Mouse (Mus musculus) heart, adult 9 months (tissue): Measurements from ENCODE around the gene Dazap1.
"Not testable (repeated sequence)": the region's sequence is repeated elsewhere in the genome, so short reads cannot be mapped to it uniquely, and the experiment has no call there.

ENCODE experiments used
- DNase-seq, 2 experiments: peaks; one replicate each; pipeline ENCODE4 v3.0.0; 2022; ENCODE audit warnings: low spot score in 2 of 2

Dazap1 gene

DNA sequence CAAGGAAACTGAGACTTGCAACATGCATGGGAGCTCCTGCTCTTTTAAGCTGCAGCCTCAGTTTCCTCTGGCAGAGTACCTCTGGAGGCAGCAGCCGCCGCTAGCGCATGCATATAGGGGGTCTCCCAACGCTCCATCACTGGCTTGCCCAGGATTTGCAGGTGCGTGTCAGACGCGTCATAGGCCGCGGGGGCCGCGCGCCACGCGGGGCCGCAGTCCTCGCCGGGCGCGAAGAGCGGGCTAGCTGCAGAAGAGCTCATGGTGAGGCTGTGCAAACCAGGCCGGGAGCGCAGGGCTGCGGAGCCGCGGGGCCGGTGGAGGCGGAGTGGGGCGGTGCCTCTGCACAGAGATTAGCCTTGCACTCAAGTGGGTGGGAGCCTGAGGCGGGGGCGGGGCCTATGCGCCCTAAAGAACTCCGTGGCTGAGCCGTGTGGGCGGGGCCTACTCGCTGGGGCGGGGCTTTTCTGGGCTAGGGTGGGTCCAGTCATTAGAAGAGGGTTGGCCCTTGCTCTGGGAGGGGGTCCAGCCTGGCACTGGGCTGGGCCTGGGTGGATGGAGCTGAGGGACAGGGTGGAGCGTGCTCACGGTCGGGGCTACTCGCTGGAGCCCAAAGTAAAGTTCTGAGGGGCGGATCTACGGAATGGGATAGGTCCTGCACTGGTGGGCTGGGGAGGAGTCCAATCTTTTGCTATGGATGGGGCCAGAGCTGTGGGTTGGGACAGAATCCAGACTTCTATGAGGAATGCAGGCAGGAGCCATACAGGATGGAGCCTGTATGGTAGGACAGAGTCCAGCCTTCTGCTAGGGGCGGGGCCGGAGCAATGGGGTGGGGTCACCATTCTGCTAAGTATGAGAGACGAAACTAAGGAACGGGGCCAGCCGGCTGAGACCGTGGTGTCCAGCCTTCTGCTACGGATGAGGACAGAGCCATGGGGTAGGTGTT lies at the start of gene Dazap1, which contains the start of gene Gamt:
Gene Dazap1, plus strand, starts transcription at position 845 of the 943 bp plus-strand sequence.
Gene Gamt, minus strand, starts transcription at position 371 of the 943 bp plus-strand sequence.
- peak; percentile 97 for DNase-seq

DNA sequence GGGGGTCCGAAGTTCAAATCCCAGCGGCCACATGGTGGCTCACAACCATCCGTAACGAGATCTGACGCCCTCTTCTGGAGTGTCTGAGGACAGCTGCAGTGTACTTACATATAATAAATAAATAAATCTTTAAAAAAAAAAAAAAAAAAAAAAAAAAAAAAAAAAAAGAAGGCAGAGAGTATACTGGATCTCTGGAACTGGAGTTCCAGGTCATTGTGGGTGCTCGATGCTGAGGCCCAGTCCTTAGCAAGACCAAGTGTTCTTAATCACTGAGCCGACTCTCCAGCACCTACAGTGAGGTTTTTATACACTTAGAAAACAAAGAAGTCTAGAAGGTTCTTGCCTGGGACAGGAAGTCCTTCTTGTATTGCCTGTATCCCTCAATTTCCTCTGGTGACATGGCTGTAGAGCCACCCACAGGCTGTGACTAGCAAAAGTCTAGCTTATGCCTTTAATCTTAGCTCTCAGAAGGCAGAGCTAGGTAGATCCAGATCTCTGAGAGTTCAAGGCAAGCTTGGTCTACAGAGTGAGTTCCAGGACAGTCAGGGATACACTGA lies 49.7 kb upstream of the Dazap1 start:
- not testable (repeated sequence) for DNase-seq

DNA sequence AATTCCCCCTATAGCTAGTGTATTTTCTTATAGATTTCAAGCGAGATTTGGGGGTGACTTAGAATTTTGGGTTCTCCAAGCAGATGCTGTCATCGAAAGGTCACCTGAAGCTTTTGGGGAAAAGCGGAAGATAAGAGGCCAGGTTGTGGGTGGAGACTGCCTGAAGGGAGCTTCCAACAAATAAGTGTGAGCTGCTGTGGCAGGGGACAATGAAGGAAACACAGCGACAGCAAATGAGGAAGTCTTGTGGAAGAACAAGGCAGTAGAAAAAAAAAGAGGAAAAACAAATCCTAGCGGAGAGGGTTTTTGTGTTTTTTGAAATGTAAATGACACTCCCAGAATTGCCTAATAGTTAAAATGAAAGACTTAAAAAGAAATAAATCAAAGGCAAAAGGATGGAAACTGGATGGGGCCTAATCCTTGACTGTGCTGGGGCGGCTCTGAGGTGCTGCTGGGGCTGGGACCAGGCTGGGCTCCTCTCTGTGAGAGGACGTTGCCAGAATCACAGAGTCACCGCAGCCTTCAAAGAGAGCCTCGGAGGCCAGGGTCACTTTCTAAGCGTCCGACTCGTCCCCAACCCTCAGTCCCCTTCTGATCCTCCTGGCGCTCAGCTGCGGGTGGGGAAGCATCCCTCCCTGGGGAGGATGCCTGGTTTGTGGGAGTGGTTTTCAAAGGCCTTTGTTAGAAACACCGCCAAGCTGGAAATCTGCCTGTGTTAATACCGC lies 46.1 kb upstream of the Dazap1 start:
- no peak for DNase-seq

DNA sequence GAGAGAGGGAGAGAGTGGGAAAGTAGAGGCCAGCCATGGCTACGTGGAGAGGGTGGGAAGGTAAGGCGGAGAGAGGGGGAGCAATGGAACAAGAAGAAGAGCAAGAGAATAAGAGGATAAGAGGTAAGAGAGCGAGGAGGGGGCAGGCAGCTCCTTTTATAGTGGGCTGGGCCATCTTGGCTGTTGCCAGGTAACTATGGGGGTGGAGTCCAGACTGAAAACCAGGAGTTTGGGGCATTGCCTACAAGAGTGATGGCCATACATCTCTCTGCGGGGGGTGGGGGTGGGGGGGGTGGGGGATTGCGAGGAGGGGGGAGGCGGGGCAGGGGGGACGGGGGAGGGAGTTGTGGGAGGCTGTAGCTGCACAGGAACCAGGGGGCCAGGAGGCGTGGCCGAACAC lies 40.6 kb upstream of the Dazap1 start:
- no peak for DNase-seq

DNA sequence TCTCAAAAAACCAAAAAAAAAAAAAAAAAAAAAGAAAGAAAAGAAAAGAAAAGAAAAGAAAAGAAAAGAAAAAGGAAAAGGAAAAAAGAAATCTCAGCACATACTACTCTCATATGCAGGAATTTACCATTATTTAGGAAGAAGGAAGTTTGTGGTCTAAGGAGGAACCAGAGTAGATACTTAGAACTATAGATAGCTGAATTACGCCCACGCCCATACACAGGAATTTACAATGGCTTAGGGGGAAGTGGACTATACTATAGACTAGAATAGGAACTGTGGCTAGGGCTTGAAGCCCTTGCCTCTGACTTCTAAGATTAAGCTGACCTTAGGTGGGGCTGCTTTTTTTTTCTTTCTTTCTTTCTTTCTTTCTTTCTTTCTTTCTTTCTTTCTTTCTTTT lies 38.1 kb upstream of the Dazap1 start:
- DNase-seq = not testable (repeated sequence)

DNA sequence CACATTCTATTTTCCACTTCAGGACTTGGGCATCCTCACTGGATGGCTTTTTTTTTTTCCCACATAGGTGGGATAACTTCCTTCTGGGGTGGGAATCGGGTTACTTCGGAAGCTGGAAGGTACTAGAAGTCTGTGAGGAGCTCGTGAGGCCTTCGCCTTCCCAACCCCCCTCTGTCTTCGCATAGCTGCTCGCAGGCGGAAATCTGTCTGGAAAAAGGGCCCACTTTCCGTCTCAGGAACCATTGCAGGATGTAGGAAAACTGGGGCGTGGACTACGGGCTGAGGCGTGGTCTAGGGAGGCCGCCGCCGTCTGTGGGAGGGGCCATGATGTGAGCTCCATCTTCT lies 35.2 kb upstream of the Dazap1 start:
- no peak for DNase-seq

DNA sequence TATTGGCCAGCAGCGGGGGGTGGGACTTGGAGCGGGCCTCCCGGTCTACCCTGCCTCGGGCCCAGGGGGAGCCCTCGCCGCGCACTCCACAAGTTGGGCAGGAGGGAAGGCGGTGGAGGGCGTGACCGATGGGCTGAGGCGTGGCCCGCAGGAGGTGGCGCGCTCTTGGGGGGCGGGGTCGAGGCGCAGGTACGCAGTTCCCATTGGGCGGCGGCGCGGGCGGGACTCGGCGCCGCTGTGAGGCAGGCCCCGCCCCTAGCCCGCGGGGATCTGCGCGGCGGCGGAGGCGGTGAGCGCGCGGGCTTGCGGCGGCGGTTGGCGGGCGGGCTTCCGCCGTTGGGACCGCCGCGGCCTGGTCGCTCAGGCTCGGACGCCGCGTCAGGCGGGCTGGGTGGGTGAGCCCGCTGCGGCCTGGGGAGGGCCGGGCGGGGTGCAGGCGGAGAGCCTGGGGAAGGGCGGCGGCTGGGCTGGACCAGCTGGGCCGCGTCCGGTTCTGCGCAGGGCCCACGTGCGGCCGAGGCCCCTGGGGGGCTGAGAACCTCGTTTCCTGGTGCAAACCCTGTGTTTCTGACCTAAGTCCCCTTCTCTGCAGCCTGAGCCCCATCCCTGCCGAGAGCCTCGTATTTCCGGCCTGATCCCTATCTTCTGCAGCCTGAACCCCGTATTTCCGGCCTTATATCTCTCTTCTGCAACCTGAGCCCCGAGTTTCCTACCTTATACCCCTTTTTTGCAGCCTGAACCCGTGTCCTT lies 34.7 kb upstream of the Dazap1 start, which contains the start of gene Mum1:
Gene Mum1, plus strand, starts transcription at position 19 of the 750 bp plus-strand sequence.
- peak; percentile 99 to 100 for DNase-seq

DNA sequence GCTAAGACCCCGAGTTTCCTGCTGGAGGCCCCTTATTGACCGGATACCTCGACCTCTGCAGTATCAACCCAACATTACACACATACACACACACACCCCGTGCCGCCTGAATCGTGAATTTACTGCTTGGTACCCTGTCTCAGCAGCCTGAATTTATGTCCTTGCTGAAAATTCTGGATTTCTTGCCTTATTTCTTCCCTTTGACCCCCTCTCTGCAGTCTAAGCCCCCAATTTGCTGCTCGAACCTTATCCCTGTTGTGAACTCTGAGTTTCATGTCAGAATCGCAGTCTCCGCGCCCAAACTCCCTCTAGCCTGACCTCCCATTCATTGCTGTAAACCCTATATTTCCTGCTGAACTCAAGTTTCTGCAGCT lies 34.1 kb upstream of the Dazap1 start:
- no peak for DNase-seq

DNA sequence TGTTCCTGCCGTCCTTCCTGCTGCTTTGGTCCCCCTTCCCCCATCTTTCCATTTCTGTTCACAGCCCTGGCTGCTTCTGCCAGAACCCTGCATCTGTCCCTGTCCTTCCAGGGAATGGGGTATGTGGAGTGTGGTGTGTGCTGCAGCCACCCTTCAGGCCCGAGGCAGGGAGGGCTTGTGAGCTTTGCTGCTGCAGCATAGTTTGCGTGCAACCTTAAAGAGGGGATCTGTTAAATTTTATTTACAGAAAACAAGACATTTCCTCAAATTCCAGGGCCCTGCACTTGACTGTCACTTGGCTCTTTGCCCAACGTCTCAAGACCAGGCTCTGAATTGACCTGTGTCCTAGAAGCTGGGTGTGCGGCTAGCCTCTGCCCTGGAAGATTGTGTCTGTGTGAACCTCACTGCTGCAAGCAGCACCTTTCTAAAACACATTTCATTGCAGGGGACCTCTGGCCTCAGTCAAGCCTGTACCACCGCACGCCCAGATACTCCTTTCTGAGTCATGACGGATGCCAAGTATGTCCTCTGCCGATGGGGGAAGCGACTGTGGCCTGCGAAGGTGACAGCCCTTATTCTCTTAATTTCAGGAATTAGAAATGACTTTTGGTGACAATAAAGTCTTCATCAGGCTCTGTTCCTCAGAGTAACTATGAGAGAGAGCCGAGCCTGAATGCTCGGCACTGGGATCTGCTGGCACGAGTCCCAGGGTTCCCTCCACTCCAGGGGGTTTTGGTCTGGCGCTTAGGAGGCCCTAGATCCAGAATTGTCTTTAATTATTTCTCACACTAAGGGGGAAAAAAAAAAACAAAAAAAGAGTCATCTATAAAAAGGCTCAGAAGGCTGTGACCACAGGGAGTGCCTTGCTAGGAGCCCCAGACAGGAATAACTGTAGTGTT lies 33.2 kb upstream of the Dazap1 start:
- no peak for DNase-seq

DNA sequence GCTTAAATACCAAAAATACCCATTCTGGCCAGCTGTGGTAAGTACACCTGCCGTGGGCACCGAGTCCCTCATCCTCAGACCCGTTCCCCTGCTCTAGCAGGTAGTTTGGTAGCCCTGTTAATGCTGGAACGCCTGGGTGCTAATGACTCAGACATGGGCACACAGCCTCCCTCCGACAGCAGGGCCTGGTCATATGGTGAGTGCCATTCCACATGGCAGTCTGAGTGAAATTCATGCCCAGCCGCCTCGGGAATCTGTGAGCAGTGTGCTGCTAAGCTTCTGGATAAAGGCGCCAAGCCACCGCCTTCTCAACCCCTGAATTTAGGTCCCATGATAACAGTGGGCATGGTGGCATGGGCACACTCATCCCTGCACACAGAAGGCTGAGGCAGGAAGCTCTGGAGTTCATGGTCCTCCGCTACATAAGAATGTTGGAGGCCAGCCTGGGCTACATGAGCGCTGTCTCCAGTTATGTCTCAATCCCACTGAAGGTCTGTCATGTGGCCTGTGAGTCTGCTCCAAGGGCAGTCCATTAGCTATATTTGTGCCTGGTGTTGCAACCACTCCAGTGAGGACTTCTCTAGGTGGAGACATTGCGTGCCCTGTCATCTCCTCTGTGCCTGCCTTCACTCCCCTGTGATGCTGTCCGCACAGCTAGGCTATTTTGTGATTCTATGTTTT lies 25.0 kb upstream of the Dazap1 start:
- DNase-seq = no peak

DNA sequence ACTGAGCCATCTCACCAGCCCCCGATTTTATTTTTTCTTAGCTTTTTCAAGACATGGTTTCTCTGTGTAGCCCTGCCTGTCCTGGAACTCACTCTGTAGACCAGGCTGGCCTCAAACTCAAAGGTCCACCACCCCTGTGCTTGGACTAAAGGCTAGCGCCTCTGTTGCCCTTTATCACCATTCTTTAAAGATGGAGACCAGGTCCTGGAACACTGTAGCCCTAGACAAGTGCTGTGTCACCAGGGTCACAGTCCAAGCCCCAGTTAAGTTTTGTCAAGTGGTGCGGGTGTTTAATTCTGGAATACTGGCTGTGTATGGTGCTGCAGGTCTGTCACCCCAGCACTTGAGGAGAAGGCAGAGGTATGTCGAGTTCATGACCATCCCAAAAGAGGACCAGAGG lies 24.3 kb upstream of the Dazap1 start:
- no peak for DNase-seq

DNA sequence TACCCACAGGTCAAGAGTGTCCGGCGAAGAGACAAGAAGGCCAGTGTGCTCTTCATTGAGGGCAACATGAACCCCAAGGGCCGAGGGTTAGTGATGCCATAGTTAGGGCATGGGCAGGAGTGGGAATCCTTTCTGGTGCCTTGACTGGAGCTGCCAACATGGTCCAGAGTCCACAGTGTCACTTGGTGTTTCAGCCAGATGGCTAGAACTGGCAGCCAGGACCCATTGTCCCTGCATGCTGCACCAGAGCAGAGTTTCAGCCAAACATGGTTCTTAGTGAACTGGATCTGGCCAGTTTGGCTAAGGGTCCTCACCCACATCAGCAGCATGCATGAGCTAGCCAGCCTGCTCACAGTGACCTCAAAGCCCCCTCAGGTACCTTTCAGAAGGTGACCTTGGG lies 23.0 kb upstream of the Dazap1 start:
- DNase-seq = no peak

DNA sequence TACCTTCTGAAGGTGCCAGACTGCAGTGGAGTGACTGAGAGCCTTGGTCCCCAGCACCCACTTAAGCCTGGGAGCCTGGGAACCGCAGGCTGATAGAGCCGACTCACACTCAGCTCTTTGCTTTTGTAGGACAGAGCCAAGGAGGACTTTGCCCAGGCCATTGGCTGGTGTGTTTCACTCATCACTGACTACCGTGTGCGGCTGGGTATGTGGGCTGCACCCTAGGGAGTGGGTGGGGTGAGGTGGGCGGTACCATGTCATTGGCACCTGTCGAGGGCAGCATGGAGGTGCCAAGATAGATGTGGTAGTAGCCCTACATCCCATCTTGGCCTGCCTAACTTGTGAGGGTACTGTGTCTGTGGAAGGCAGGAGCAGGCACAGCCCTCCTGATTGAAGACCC lies 21.5 kb upstream of the Dazap1 start:
- no peak for DNase-seq

DNA sequence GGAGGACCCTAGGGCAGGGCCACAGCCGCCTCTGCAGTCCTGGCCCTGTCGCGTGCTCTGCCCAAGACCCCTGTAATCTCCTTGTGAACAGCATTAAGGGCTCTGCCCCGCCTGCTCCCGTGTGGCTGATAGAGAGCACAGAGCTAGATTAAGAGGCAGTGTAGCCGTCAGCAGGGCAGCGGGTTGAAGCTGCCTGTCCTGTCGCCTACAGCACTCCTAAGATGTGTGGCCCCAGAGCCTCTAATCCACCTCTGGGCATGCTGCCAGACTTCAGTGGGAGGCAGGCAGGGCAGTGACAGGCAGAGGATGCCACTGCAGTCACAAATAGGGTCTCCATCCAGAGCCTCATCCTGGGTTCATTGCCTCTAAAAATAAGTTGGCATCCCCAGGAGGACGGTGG lies 19.2 kb upstream of the Dazap1 start:
- DNase-seq = no peak

DNA sequence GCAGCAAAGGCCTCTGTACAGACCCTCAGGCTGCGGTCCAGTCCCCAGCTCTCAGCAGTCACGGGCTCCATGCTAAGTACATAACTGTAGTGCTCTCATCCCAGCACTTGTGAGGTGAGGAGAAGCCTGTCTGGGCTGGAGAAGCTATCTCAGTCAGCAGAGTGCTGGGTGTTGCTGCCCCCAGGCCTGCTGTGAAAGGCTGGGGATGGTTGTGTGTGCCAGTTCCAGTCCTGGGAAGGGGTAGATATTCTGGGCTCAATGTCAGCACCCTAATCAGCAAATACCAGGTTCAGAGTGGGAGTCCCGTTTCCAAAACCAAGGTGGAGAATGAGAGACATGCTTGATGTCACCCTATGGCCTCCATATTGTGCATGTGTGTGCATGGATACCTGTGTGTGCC lies 18.7 kb upstream of the Dazap1 start:
- no peak for DNase-seq

DNA sequence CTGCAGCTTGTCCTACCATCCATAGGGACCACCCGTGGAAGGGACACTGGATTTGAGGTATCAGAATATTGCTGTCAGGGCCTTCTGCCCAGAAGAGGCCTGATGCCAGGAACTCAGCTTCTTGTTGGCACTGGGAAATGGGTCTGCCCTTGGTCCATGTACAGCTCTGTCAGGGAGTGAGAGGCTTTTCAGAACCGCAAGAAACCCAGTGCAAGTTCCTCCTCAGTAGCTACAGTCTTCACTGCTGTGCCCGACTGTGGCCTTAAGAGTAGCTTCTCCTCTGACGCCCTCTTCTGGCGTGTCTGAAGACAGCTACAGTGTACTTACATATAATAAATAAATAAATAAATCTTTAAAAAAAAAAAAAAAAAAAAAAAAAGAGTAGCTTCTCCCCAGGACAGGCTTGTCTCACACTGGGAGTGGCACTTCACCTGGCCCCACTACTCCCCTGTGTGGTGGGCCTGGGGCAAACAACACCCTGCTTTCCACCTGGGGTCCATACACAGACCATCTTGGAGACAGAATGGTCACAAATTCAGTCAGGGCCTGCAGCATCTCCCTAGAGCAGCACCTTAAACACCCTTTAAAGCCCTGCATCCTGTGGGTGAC lies 16.4 kb upstream of the Dazap1 start:
- DNase-seq = no peak

DNA sequence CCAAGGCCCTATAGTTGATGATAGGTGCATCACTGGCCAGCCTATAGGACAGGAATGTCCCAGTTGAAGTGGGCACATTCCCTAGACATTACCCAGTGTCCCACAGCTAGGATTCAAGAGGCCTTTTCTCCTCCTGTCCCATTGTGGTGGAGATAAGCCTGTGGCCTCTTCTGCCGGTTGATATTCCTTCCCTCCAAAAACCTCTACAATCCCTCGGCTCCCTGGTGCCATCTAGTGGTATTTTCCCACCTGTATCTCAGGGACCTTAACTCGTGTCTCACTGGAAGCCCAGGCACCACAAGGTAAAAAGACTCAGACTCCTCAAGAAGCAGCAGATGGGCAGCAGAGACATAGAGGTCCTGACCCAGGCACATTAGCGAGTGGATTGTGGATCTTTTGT lies 15.7 kb upstream of the Dazap1 start:
- peak in 1 of 2 experiments; percentile 80 for DNase-seq

DNA sequence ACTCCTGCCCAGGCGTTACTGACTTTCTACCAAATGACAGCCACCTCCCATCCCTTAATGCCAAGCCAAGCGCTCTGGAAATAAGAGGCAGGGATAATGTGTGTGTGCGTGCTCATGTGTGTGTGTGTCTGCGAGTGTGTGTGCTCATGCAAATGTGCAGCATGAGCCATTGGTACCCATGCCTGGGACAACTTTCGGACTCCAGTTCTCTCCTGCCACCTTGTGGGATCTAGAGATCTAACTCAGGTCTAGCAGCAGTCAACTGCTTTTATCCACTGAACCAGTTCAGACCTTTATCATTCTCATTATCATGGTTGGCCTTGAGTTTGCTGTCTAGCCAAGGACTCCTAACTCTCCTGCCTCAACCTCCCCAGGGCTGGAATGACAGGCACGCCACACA lies 13.4 kb upstream of the Dazap1 start:
- no peak for DNase-seq

DNA sequence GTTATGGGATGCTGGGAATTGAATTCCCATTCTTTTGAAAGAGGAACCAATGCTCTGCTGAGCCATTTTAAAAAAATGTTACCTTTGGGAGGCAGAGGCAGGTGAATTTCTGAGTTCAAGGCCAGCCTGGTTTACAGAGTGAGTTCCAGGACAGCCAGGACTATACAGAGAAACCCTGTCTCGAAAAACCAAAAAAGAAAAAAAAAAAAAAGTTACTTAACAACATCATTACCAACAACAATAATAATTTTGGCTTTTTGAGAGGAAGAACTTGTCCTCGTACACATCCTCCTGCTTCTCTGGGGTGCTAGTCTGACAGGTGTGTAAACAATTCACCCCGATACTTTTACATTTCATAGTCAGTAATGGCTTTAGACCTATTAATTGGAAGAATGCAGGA lies 12.8 kb upstream of the Dazap1 start:
- not testable (repeated sequence) for DNase-seq
